Mouse (Mus musculus) kidney, adult 8-10 months (tissue): ENCODE data around the gene BC029722.

Experiments used
- DNase-seq, 2 experiments: peaks; one replicate each; pipeline ENCODE4 v3.0.0; 2022

BC029722 gene

GRCm38 (mm10) chr2:155818596-155819391 lies 432 bp downstream of the BC029722 start:
- DNase-seq: peak; percentile 96 to 98

GRCm38 (mm10) chr2:155817301-155818245 lies 1.7 kb downstream of the BC029722 start:
- no peak for DNase-seq

- no peak for DNase-seq
Measured at GRCm38 (mm10) chr2:155816179-155816578, 3.0 kb downstream of the BC029722 start.

GRCm38 (mm10) chr2:155814829-155815228 lies 4.4 kb downstream of the BC029722 start:
- DNase-seq: no peak

- no peak for DNase-seq
Measured at GRCm38 (mm10) chr2:155812637-155813036, 6.6 kb downstream of the BC029722 start.

- peak; percentile 50 to 79 for DNase-seq
Measured at GRCm38 (mm10) chr2:155811821-155812396, 7.3 kb downstream of the BC029722 start.

- DNase-seq: no peak
Measured at GRCm38 (mm10) chr2:155809620-155810019, 9.6 kb downstream of the BC029722 start.

- DNase-seq: no peak
Measured at GRCm38 (mm10) chr2:155807408-155807807, 11.8 kb downstream of the BC029722 start.

- no peak for DNase-seq
Measured at GRCm38 (mm10) chr2:155806548-155806947, 12.7 kb downstream of the BC029722 start.

GRCm38 (mm10) chr2:155805925-155806255 lies 13.3 kb downstream of the BC029722 start:
- no peak for DNase-seq

GRCm38 (mm10) chr2:155805231-155805924 lies 13.8 kb downstream of the BC029722 start:
- peak; percentile 48 to 55 for DNase-seq

- DNase-seq: no peak
Measured at GRCm38 (mm10) chr2:155804053-155804452, 15.2 kb downstream of the BC029722 start.

- DNase-seq: no peak
Measured at GRCm38 (mm10) chr2:155802761-155803160, 16.5 kb downstream of the BC029722 start.

GRCm38 (mm10) chr2:155798613-155799012 lies 20.6 kb downstream of the BC029722 start:
- DNase-seq: no peak

- no peak for DNase-seq
Measured at GRCm38 (mm10) chr2:155794674-155795445, 24.4 kb downstream of the BC029722 start.

GRCm38 (mm10) chr2:155792899-155793298 lies 26.3 kb downstream of the BC029722 start:
- no peak for DNase-seq

- DNase-seq: no peak
Measured at GRCm38 (mm10) chr2:155787949-155788931, 31.0 kb downstream of the BC029722 start.

- no peak for DNase-seq
Measured at GRCm38 (mm10) chr2:155786905-155787304, 32.3 kb downstream of the BC029722 start.

- DNase-seq: no peak
Measured at GRCm38 (mm10) chr2:155784534-155784933, 34.7 kb downstream of the BC029722 start.

GRCm38 (mm10) chr2:155779506-155779905 lies 39.7 kb downstream of the BC029722 start:
- DNase-seq: no peak

GRCm38 (mm10) chr2:155779066-155779465 lies 40.2 kb downstream of the BC029722 start:
- no peak for DNase-seq
